Mouse (Mus musculus) gastrocnemius, adult 8-10 months (tissue): ENCODE measurements around the gene Zeb2. TPM values are rescaled to one million over a fixed set of nuclear protein-coding genes. Genes with fewer than 3 reads are reported as not detected.

Experiments
- DNase-seq, 2 experiments: peaks; one replicate each; pipeline ENCODE4 v3.0.0; 2022; ENCODE audit warnings: low spot score in 2 of 2
- total RNA-seq, 4 experiments: library from RNA; stranded (reverse); gene quantifications; 2 replicates each; pipeline ENCODE4 v1.2.4; 2022

Gene Zeb2
- 10 to 100 TPM; 24.4 to 42.0 (median 34.1) TPM for total RNA-seq

DNA sequence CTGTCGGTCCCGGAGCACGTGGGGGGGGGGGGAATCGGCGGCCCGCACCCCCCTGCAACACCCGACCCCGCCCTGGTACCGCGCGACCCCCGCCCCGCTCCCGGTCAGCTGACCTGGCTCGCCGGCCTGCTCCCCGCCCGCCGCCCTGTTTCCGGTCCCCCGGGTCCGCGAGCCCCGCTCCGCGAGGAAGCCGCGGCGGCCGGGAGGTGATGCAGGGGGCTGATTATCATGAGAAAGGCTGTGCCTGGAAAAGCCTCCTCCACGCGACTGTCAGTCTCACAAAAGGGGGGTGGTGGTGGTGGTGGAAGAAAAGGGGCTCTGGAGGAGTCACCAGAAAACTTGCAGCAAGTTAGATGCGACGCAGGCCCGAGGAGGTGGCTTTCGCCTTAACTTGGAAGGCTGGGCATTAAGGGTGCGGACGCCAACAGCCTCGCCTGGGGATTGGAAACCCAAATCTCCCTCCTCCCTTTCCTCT lies at the start of gene Zeb2:
TSS of gene Zeb2 (minus strand) at position 309 of the 475 bp plus-strand sequence.
- DNase-seq = peak; percentile 43 to 64

DNA sequence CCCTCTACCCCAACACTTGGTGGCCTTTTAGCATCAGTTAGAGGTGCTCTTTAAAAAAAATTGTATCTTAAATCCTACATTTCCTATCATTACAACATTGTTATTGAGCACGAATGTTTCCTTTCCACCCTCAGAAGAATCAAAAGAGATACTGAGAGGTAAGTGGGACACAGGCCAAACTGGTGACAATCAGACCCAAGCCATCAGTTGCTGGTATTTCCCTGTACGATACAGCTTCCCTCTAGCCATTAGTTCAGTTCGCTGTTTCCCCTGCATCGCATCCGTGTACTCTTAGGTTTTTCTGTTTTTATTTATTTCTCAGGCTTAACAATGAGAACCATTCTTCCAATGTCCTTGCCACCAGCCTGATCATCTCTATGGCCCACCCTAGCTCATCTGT lies 41.6 kb upstream of the Zeb2 start:
- DNase-seq = no peak

DNA sequence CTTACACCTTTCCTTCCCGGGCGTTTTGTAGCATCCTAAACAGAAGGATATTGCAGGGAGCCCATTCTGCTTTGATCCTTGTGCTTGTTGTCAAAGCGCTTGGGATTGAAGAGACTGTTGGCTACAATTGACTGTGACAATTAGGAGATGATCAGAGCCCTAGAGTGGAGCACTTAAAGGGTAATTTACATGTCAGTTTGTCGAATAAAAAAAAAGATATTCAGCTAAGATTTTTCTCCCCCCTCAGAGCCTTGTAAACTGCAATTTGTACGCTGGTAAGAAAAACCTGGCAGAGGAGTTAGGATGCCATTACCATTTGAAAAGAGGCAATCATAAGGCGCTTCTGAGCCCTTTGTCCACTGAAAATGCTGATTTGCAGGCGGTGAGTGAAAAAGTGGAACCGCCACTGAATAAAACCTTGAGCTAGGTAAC lies 41.2 kb upstream of the Zeb2 start:
- no peak for DNase-seq

DNA sequence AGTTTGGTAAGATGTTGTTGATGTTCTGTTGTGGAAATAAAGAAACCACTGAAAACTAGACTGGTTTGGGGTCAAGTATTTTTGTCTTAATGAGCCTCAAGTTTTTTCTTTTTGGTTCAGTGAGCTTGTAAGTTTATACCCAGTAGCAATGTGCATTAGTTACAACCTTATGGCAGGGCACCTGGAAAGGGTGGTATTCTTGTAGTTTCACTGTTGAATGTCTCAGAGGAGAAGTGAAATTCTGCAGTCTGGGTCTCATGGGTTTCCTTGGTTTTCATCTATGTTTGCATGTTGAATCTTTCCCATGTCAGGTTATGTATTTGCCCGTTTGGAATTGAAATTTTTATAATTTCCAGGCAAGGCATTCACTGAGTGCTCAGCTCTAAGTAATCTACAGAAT lies 36.1 kb upstream of the Zeb2 start:
- DNase-seq = no peak

- no peak for DNase-seq
These were observed 26.0 kb upstream of the Zeb2 start for GRCm38 (mm10) chr2:45143162-45143561.

DNA sequence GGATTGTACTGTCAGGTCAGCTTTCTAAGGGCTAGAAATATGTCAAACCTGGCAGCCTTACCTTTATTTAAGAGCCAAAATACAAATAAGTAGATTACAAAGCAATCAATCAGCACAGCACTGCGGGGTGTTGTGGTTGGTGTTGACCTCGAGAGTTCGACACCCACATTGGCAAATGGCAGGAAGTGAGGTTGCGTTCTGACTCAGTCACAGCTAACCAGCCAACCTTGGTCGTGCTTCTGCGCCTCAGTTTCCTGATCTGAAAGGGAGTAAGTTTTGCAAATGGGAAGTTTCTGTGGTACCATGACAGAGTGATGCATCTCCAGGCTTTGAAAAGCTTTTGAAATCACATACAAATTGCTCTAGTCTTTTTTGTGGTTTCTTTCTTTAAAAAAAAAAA lies 21.7 kb upstream of the Zeb2 start:
- no peak for DNase-seq

- no peak for DNase-seq
These were observed 19.6 kb upstream of the Zeb2 start for GRCm38 (mm10) chr2:45136783-45137182.

GRCm38 (mm10) chr2:45133225-45133624 lies 16.0 kb upstream of the Zeb2 start:
- DNase-seq = no peak

DNA sequence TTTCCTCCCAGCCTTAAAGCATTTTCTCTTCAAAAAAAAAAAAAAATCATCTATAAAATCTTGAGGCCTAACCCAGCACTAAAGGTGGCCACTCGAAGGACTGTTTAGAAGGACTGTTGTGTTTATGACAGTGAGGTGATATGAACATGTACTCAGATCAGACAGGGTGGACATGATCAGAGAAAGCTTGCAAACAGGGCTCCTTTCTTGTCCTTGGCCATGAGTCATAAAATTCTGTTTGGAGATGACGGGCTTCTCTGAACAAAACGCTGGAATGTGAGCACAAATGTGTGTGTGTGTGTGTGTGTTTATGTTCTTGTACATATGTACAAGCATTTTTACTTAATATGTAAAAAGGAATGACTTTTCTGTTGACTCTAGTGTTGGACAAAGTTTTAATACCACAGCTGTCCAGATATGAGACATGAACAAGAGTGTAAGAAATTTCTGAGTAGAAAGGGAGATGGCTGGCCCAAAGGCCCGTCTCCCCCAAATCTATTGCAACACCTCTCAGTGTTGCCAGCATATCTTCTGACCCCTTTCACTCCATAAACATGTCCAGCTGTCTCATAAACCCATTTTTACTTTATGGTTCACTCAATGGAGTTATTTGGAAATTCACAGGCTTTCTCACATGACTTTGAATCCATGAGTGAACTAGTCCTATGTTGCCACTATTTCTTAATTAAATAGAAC lies 13.4 kb upstream of the Zeb2 start:
- DNase-seq = no peak

DNA sequence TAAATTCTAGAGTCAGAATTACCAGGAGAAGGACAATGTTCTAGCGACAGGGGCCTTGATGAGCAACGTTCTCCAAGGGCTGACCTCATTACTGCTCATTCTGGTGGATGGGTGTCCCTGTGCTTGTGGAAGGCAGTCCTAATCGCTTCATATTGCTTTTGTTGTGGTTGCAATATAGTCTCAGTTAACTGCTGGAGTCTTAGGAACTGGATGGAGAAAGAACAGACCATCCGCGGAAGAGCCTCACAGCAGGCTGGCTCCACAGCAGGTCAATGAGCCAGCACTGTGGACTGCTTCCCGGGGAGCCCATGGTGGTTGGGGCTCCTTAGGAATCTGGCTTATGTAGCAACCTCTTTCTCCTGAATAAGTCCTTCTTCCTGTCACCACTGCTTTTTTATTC lies 12.4 kb upstream of the Zeb2 start:
- DNase-seq = no peak

GRCm38 (mm10) chr2:45128696-45129095 lies 11.5 kb upstream of the Zeb2 start:
- DNase-seq = no peak

DNA sequence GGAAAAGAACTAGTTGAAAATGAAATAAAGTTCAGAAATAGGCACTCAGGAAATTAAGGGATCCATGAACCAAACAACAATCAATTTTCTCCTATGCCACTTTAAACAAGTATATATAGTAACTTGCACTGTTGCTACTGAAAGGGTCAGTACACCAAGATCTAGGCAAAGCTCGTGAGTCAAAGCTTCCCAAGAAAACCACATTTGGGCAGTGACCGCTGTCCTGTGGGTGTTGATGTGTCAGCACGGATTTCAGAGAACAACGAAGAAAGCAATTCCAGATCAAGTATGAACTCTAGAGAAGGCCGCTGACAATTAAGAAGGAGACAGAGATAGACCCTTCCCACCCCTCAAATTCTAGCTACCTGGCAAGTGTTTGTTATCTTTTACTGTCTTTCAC lies 9.2 kb upstream of the Zeb2 start:
- DNase-seq = no peak

- no peak for DNase-seq
These were observed 8.0 kb upstream of the Zeb2 start for GRCm38 (mm10) chr2:45125181-45125580.

- no peak for DNase-seq
These were observed 6.3 kb upstream of the Zeb2 start for GRCm38 (mm10) chr2:45123490-45123889.

DNA sequence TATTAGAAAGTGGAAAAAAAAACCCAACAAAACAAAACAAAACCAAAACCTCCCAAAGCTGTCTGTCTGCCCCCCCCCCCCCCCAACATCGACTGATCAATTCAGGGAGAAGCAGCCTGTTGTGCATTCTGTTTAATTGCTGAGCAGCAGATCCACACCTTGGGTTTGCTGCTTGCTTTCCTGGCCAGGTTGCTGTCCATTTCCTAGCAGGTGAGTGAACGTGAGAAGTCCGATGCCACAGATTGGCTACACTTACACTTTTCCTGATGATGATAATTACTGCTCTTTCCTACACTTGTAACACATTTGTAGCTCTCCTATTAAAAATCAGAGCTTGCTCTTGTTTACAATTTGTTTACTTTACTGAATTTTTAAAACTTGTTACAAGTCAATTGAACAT lies 926 bp upstream of the Zeb2 start:
- DNase-seq = no peak

- DNase-seq = no peak
These were observed 397 bp upstream of the Zeb2 start for GRCm38 (mm10) chr2:45117592-45117991.

- DNase-seq = no peak
These were observed 617 bp downstream of the Zeb2 start for GRCm38 (mm10) chr2:45116531-45117024.

DNA sequence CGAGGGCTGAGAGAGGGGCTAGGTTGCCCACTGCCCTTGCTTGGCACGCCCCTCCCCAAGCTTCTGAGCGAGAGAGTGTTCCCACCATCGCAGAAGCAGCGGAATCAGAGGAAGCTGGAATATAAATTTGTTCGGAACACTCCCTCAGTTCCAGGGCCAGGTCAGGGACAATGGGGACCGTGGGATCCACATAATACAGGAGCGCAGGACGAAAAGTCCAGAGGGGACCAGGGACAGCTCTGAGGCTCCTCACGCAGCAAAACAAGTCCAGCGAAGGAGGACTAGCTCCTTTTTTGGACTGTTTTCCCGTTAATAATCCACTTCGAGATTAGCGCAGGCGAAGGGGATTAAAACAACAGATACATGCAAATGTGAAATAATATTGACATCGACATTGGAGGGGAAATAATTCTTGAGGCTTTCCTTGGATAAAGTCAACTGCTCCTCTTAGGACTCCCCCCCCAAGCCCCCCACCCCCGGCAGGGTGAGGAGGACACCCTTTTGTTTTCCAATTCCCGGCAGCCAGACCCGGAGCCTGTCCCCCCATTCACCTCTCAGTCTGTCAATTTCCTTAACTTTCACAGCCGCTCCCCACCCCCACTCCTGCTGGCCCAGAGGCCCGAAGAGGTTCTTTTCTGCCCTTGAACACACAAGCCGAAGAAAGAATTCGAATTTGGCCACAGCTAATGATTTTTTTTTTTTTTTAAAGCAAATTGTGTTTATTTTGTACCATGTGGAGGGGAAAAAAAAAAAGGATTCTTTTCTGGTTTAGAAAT lies 1.3 kb downstream of the Zeb2 start:
- DNase-seq = peak in 1 of 2 experiments; percentile 53

DNA sequence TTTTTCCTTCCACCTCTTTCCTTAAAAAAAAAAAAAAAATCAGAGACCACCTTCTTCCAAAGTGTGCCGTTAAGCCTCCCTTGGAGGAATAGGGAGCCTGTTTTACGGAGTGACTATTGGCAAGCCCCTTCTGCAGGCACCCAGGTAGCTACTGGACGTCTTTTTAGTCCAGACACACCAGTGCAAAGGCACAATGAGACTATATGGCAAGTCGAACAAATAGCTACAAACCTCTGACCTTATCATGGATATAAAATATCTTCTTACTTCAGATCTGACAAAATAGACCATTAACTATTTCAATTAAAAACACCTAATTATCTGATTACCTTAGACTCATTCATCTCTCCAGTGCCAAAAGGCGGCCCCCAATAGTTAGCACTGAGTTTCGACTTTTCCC lies 2.0 kb downstream of the Zeb2 start:
- no peak for DNase-seq

DNA sequence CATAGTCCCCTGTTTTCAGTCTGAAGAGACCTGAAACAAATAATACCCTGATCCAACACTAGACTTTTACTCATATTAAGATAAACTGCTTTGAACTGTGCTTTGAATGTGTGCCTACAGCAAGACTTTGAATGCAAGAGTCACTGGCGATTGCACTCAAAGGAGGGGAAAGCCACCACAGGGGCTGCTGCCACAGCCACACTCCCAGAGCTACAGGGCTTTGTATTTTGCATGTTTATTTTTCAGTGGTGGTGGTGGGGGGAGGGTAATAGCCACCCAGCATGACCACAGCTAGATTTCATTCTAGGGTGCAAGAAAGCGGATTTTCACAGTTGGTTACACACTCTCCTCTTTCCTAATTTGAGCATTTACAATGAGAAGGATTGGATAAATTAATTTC lies 2.6 kb downstream of the Zeb2 start:
- DNase-seq = no peak

GRCm38 (mm10) chr2:45113912-45114311 lies 3.3 kb downstream of the Zeb2 start:
- DNase-seq = no peak

- peak; percentile 38 to 54 for DNase-seq
These were observed 4.1 kb downstream of the Zeb2 start for GRCm38 (mm10) chr2:45112891-45113683.
